Mouse (Mus musculus) B cell, adult (primary cell): ENCODE measurements around the gene Cntn4. TPM values are rescaled to one million over a fixed set of nuclear protein-coding genes. Genes with fewer than 3 reads are reported as not detected.

Source experiments
- total RNA-seq: library from RNA; stranded (reverse); gene quantifications from 4 replicates; pipeline ENCODE4 v1.2.4, GENCODE M21; 2023; ENCODE audit not compliant: inconsistent age

Cntn4 gene
- 0.19 to 0.94 TPM in 2 of 4 replicates, not detected in the others for total RNA-seq

DNA sequence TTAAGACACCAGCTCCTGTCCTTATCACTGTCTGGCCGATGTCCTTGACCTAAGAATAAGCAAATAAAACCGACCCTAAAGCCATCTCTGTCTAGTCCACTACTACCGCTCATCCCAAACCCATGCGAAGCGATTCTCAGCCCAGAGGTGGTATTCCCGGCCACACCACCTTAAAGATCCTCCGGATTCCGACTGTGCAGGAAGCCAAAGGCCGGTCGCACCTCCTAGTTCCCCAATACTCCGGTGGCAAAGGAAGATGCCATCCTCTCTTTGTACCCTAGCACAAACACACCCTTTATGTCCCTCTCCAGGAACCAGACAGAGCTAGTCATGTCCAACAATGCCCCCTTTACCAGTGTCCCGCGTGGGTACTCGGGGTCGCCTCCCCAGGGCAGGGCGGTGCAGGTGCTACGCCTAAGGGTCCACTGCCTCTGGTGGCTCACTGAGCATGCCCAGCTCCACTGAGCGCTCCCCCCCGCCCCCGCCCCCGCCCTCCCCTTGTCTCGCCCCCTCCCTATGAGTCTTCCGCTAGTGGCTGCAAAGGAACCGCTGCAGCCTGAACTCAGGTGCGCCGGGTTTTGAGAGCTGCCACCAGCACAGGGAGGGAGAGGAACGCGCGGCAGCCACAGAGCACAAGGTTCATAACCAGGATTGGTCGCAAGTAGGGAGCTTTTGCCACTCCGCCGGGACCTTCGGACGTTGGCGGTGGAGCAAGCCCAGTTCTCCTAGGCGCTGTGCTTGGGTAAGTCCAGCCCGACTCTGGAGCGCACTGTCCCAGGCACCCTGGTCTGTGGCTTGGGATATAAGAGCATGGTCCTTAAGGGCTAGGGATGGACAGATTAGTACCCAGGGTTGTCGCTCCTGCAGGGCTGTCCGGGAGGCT is at the start of gene Cntn4:
Gene Cntn4 (plus strand): TSS at position 512 of the 883 bp plus-strand sequence.

